Mouse (Mus musculus): ENCODE results near the gene Dcaf7.

- TF ChIP-seq CTCF (IDR thresholded peaks at IDR 0.05; ENCODE audit: borderline replicate concordance, control insufficient read depth, extremely low read depth, insufficient read depth, low read length, poor library complexity): no peak
- no peak for TF ChIP-seq POLR2A (IDR thresholded peaks at IDR 0.05; ENCODE audit: control insufficient read depth, extremely low read depth, insufficient read depth, low read length, poor library complexity)
Measured at GRCm38 (mm10) chr11:106073774-106074173, 37.1 kb downstream of the Dcaf7 start.
